Mouse (Mus musculus) naive thymus-derived CD4-positive, alpha-beta T cell, adult 2 months (primary cell): ENCODE measurements around the gene Rnase10.
A peak's percentile ranks its signal among the peaks of the same experiment; 100 is the strongest.
"Not testable (repeated sequence)": the region's sequence is repeated elsewhere in the genome, so short reads cannot be mapped to it uniquely, and the experiment has no call there.

Source experiments
- DNase-seq: peaks from one replicate; pipeline ENCODE4 v3.0.0-alpha.2; 2011; ENCODE audit warnings: low read depth

The Rnase10 gene

DNA sequence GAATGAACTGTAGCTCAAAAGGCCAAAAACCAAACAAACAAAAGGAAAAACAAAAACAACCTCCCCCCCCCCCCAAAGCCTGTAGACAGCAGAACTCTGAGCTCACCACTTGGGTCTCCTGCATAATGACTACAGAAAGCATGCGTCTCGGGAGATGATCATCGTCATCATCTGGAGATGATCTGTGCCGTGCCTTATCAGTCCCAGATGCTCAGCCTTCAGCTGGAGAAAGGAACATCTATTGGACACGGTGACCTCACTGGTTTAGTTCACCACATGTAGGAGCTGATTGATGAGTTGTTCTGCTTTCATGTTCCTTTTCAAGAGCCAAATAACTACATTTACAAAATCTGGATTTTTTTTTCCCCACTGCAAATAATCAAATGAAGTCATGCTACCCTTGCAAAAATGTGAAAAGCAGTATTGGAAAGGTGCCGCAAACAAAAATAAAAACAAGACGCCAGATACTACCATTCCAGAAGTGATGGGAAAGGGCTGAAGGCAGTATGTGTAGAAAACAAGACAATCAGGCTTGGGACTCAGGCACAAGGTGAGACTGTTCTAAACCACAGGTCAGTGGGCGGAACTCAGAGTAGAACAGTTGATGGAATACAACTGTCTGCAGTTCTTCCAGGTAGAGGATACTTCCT is at the start of gene Rnase10:
Gene Rnase10 (plus strand): TSS at position 600 of the 650 bp plus-strand sequence.
- no peak for DNase-seq

DNA sequence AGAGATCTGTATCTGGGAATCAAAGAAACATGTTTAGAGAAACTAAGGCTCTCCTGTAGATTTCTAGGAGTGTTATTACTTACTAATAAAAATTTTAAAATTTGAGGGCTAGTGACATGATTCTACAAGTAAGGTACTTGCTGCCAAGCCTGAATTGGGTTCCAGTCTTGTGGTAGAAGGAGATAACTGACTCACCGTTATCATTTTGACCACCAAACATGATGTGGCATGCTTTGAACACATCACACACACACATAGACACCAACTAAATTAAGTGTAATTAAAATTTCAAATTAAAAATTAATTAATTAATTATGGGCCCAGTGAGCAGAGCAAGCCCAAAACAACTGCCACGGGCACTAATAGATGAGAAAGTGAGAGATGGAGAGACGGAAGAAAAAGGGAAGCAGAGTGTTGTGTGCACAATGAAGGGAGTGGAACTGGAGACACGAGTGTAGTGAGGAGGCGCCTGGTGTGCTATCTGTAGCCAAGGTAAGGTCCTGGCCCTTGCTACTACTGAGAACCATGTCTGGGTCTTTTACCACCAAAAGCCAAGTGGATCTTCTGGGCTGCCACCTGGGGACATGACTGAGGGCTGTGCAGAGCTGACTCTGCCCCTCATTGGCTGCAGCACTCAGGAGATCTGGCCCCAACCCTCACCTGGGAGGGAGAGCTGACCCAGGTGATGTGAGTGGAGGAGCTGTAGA is 49.1 kb upstream of the Rnase10 start:
- not testable (repeated sequence) for DNase-seq

DNA sequence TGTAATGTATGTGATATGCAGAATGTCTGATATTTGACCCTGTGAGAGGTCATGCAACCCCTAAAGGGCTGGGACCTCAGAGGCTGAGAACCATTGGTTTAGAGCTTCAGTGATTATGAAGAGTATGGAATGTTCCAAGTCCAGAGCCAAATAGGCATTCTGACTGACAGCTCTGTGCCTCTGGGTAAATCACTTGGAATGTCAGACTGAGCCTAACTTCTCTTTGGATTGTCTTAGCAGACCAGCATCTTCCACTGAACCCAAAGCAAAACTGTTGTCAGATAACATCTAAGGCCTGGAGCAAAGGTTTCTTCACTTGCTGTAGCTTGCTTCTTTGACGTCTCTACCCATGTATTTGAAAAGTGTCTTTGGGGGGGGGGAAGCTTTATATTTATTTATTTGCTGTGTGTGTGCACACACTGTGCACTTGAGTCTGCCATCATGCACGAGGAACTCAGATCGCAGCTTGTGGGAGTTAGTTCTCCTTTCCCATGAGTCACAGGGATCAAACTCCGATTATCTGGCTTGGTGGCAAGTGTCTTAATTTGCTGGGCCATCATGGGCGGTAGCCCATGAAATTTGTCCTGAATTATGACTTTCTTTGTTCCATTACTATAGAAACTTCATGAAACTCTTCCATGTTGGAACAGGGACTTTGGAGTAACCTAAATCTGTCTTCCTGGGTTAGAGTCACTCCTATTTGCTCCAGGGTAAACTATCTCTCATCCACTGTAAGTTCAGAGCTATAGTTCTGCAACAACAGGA is 39.2 kb upstream of the Rnase10 start:
- no peak for DNase-seq

DNA sequence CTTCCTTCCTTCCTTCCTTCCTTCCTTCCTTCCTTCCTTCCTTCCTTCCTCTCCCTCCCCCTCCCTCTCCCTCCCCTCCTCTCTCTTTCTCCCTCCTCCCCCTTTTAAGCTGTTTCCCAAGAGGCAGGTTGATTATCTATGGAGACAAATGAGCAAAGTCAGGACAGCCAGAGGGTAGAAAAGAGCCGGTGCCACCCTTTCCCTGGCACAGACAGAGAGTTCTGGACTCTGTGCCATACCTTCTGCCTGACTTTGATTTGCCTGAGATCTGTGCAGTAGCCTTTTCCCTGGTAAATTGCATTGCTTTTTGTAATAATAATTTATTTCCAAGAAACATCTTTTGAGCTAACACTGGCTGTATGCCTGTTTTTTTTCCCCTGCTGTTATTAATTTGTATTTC is 38.5 kb upstream of the Rnase10 start:
- no peak for DNase-seq

DNA sequence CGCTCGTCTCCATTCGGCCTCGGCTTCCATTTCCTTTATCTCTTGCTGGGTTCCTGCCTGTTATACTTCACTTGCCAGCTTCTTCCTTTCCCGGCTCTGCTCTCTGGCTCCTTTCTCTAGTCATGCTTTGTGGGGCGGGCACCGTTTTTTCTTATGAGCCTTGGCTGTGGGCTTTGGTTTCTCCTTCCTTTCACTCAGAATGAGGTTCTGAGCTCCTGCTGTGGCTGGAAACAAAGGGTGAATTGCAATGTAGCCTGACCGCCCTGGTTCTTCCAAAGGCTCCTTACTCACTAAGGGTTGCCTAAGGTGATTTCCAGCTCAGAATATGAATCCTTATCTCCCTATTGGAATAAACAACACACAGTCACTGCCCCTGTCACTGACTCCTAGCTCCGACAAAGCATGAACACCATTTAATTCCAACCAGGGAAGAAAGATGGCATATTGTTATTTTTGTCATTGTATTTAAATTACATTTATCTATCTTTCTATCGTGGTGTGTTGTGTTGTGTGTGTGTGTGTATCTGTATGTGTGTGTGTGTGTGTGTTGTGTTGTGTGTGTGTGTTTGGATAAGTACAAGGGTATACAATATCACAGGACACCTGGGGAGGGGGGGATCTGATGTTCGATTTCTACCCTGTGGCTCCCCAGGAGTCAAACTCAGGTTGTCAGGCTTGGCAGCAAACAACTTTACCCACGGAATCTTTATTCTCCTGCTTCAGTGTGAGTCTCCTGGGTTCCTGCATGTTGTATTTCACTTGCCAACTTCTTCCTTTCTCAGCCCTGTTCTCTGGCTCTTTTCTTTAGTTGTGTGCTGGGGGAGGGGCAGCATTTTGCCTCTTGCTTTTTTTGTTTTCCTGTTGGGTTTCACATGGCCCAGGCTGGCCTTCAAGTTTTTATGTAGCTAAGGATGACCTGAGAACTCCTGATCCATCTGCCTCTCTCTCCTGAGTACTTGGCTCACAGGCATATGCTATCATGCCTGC is 37.7 kb upstream of the Rnase10 start:
- DNase-seq: peak; percentile 23

DNA sequence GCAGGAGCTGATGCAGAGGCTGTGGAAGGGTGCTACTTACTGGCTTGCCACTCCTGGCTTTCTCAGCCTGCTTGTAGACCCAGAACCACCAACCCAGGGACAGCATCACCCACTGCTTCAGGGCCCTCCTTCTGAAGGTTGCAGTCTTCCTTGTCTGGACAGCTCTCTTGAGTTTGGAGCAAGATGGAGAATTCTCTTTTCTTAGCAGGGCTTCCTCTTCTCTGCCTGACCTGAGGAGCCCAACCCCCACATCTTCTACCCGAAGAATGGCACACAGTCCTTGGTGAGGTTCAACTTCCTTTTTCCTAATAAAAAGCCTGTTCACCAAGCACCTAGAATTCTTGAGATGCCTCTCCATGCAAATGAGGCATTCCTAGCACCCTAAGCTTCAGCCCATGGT is 36.7 kb upstream of the Rnase10 start:
- DNase-seq: peak; percentile 32

DNA sequence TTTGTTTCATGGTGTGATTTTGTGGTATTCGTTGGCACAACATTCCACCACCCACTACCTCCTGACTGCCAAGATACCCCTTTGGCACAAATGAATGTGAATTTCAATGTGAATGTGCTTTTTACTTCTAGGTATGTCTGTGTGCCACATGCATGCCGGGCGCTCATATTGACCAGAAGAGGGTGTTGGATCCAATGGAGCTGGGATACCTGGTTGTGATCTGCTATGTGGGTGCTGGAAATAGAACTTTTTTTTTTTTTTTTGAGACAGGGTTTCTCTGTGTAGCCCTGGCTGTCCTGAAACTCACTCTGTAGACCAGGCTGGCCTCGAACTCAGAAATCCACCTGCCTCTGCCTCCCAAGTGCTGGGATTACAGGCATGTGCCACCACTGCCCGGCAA is 34.5 kb upstream of the Rnase10 start:
- DNase-seq: not testable (repeated sequence)

DNA sequence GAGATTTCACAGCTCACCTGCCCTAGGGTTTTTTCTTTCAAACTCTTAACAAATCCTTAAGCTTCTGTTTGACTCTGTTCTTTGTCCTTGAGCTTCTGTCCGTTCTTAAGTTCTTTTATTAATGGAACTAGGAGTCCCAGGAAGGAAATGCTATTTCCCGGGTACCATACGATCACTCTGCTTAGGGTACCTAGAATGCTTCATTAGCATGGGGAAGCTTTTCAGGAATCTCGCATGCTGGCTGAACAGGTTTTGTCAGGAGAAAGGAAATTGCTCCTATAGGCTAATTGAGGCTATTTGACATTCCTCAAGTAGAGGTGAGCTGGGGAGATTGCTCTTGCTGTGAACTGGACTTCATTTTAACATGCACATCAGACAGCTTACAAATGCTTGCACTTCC is 33.9 kb upstream of the Rnase10 start:
- no peak for DNase-seq

DNA sequence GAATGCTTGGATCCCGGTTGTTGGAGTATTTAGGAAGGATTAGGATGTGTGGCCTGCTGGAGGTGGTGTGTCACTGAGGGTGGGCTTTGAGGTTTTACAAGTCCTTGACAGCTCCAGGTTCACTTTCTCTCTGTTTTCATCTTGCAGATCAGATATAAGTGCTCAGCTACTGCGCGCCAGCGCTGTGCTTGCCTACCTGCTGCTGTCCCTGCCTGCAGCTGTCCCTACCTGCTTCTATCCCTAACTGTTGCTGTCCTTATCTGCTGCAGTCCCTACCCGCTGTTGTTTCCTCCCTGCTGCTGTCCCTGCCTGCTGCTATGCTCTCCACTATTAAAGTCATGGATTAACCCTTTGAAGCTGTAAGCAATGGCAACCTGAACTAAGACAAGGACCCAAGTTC is 32.5 kb upstream of the Rnase10 start:
- no peak for DNase-seq

DNA sequence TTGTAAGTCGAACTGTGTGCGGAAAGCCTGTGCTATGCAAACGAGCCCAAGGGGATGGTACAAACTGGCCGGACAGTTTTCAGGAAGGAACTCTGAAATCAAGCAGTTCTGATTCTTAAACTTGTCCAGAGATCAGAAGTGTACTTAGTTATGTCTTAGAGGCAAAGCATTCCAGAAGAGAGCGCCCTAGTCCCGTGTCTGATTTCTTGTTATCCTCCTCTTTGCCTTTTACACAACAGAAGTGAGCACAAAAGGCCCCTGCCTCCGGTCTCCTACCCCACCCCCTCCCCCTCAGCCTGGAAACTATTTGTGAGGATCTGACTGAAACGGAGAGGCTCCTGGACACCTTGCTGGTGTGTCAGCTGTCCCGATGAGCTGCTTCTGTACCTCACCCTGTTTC is 30.9 kb upstream of the Rnase10 start:
- no peak for DNase-seq

DNA sequence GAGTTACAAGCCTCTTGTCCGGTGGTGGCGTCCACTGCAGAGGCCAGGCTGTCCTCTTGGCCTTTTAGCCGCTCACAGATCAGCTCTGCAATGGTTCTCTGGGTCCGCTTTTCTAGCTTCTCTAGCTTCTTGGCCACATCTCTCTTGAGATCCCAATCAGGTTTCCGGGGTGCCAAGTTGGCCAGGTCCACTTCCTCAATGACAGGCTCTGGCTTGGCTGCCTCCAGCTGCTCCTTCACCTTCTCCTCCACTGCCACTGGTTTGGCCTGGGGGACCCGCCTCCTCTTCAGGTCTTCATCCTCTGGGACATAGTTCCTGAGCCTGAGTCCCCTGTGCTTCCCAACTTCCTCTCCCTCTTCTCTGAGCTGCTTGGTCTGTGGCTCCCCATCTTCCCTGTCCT is 29.1 kb upstream of the Rnase10 start:
- not testable (repeated sequence) for DNase-seq

DNA sequence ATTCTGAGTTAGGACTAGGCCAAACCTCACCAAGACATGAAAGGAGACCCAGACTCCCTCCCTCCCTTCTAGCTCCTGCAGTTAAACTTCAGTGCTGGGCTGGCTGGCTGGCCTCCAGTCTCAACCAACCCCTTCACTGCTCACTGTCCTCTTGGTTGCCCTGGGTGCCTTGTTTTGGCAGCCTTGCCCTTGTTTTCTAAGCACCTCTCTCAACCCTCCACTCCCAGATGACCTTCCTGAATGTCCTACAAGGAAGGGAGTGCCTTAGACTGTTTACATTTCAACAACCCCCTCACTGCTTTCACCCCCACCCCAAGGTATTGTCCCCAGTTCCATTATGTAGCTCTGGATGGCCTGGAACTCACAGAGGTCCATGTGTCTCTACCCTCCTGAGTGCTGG is 27.9 kb upstream of the Rnase10 start:
- no peak for DNase-seq

DNA sequence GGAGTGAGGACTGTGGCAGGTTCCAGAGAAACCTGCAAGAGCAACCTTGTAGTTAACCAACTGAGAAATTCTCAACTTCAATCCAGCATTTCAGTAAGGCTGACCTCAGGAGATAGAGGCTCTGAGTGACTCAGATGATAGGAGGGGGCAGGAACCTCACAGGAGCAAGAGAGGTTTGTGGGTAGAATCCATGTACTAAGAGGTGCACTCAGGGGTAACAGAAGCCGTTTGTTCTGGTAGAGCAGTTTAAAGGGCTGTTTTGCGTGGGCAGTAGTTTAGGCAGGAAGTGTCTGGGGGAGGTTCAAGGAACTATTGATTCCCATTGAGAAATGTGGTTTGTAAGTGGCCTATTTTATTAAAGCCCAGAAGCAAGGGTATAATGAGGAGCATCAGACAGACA is 26.3 kb upstream of the Rnase10 start:
- peak; percentile 55 for DNase-seq

DNA sequence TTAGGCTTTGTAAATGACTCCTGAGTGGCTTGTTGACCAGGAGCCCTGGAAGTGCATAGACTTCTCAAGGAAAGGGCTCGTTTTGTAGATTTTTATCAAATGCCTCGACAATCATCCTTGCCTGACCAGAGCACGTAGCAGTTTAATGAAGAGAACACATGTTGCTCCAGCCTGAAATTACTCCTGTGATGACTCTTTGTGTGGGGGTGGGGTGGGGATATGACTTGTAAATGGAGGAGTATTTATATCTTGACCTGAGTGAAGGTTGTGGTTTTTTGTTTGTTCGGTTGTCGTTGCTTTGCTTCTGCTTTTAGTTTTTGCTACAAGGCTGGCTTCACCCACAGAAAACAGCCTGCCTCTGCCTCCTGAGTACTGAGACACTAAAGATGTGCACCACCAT is 25.7 kb upstream of the Rnase10 start:
- DNase-seq: no peak

DNA sequence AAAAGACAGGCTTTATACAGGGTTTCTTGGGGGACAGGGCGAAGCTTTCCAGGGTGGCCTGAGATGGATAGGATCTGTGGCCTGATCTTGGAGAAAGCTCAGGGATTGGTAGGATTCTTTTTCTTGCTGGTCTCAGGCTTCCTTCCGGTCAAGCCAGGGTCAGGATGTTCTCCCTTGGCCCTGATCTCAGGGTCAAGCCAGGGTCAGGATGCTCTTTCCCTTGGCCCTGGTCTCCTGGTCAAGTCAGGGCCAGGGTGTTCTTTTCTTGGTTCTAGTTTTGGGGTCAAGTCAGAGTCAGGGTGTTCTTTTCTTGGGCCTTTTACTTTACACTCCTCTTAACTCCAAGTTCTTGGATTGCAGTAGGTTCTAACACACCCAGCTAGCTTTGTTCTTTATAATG is 19.9 kb upstream of the Rnase10 start:
- no peak for DNase-seq

DNA sequence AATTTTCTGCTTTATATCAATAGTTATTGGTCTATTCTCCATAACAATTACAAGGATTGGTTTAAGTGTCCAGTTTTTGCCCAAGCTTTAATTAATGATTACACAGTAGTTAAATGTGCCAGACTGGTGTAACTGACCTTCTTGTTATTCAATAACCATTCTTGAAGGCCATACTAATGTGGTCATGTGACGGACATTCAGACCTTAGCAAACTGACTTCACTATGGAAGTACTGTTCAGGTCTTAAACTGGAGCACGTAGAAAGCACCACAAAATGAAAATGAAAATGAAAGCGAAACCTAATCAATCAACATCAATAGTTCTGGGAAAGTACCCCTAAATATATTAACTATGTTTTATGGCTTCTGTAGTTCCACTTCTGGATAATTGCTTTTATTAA is 16.5 kb upstream of the Rnase10 start:
- DNase-seq: peak; percentile 57

DNA sequence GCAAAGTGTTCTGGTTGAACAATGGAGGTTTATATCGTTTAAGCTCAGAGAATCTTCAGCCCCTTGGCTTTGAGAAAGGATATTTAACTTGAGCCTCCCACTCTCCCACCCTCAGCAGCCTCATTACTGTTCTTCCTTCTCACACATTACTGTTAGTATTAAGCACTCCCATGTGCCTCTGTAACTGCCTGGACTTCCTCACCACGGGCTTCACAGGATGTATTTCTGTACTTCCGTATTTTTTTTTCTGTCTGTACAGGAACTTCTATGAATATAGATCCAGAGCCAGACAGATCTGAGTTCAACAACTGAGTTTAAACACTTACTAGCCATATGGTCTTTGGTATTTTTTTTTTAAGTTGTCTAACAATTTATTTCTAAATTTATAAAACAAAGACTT is 10.5 kb upstream of the Rnase10 start:
- DNase-seq: peak; percentile 22

DNA sequence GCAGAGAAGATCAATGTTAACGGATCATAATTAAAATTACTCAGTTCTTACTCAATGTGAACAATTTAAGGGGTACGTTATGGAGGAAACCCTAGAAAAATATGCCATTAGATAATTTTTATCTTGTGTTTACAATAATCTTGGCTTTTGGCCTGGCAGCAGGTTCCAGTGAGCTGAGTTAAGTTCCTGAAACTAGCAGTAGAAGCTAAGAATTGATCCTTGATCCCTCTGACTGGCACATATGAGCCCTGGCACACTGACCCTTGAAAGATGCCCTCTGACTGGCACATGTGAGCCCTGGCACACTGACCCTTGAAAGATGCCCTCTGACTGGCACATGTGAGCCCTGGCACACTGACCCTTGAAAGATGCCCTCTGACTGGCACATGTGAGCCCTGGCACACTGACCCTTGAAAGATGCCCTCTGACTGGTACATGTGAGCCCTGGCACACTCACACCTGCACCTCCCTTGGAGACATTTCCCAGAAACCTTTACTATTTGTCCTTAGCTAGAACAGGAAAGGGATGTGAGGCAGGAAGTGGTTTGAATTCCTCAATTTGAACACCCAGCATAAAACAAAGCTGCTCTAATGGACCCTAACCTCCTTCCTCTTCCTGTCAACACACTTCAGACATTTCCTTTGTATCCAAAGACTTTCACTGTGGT is 9.4 kb upstream of the Rnase10 start:
- DNase-seq: peak; percentile 36

DNA sequence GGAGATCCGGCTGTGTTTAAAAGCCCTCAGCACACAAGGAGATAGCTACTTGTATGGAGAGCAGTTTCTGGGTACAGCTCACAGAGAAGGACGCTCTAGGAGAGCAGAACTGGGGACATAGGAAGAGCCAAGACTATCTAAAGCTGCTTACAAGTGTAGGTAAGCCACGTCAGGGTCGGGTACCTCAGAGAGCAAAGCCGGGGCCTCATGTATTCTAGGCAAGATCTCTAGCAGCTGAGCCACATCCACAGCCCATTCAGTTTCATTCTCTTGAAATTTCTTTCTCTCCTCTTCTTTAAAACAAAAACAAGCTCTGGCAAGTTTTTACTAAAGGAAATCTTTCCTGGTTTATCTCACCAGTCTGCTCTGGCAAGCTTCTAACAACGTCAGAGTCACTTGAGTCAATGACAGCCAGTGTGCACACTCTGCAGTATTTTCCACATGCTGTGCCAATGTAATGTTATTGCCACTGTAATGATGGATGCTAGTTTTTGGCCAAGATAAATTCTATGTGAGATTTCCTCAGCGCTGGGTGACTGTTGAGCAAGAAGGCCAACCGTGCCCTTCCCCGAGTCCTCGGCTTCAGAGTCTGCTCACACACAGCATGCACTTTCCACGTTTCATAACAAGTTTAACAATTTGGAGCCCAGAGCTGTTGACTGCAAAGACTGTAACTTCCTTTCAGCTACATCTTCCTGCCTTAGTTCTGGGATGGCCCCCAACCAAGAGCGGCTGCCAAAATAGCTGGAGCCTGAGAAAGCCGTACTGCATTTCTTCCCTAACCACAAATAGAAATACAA is 563 bp downstream of the Rnase10 start:
- DNase-seq: no peak

DNA sequence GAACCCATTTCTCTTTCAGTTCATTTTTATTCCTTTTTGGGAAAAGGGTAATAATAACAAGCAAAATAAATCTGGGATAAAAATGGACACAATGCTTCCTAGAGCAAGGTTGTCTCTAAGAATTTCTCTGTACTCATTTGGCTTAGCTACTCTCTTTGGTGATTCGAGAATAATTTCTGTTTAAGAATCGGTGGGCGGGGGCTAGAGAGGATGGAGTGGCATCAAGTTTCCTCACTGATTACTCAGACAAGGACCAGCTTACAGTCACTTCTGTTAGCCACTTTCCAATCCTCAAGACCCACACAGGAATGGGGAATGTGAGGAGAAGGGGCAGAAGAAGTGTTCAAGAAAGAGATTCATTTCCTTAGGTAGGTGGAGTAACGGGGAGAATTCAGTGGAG is 1.2 kb downstream of the Rnase10 start:
- no peak for DNase-seq

DNA sequence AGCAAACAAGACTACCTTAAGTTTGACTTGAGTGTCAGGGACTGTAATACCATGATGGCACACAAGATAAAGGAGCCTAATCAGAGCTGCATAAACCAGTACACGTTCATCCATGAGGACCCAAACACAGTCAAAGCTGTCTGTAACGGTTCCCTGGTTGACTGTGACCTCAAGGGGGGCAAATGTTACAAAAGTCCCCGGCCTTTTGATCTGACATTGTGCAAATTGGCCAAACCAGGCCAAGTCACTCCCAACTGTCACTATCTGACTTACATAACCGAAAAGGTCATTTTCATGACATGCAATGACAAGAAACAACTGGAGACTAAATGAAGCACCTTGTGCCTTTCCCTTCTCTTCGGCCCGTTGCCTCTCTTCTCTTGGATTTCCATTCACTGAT is 2.0 kb downstream of the Rnase10 start:
- DNase-seq: no peak
